Mouse (Mus musculus) testis, postnatal 10 days (tissue): Measurements from ENCODE around the gene Tulp1.
A peak's percentile ranks its signal among the peaks of the same experiment; 100 is the strongest.
"Not testable (repeated sequence)": the region's sequence is repeated elsewhere in the genome, so short reads cannot be mapped to it uniquely, and the experiment has no call there.

Experiments
- DNase-seq: peaks from one replicate; pipeline ENCODE4 v3.0.0; 2021; ENCODE audit warnings: low spot score

Gene Tulp1

GRCm38 (mm10) chr17:28369056-28369455 is 4.0 kb upstream of the Tulp1 start:
- DNase-seq = no peak

- DNase-seq = peak; percentile 90
Observed at GRCm38 (mm10) chr17:28368449-28368848, 3.4 kb upstream of the Tulp1 start.

- DNase-seq = no peak
Observed at GRCm38 (mm10) chr17:28363507-28363906, 1.5 kb downstream of the Tulp1 start.

- DNase-seq = no peak
Observed at GRCm38 (mm10) chr17:28362653-28363292, 2.2 kb downstream of the Tulp1 start.

GRCm38 (mm10) chr17:28361921-28362652 is 2.9 kb downstream of the Tulp1 start:
- DNase-seq = no peak

GRCm38 (mm10) chr17:28360531-28361277 is 4.3 kb downstream of the Tulp1 start:
- DNase-seq = no peak

GRCm38 (mm10) chr17:28358576-28359261 is 6.3 kb downstream of the Tulp1 start:
- not testable (repeated sequence) for DNase-seq

GRCm38 (mm10) chr17:28355871-28356270 is 9.2 kb downstream of the Tulp1 start:
- DNase-seq = no peak

GRCm38 (mm10) chr17:28352018-28352417 is 13.0 kb downstream of the Tulp1 start:
- no peak for DNase-seq

GRCm38 (mm10) chr17:28351353-28351890 is 13.6 kb downstream of the Tulp1 start:
- DNase-seq = no peak

GRCm38 (mm10) chr17:28350466-28351352 is 14.3 kb downstream of the Tulp1 start, which contains the start of gene Tead3:
TSS of gene Tead3 (minus strand) at chr17:28350817.
- peak; percentile 91 for DNase-seq

GRCm38 (mm10) chr17:28349901-28350465 is 15.0 kb downstream of the Tulp1 start:
- peak; percentile 64 for DNase-seq

GRCm38 (mm10) chr17:28349264-28349880 is 15.7 kb downstream of the Tulp1 start:
- no peak for DNase-seq

GRCm38 (mm10) chr17:28348211-28348610 is 16.8 kb downstream of the Tulp1 start:
- no peak for DNase-seq

- DNase-seq = no peak
Observed at GRCm38 (mm10) chr17:28347327-28347726, 17.7 kb downstream of the Tulp1 start.

GRCm38 (mm10) chr17:28345882-28346281 is 19.1 kb downstream of the Tulp1 start:
- peak; percentile 84 for DNase-seq

- DNase-seq = peak; percentile 77
Observed at GRCm38 (mm10) chr17:28345271-28345721, 19.7 kb downstream of the Tulp1 start.

- DNase-seq = no peak
Observed at GRCm38 (mm10) chr17:28344670-28345069, 20.4 kb downstream of the Tulp1 start.

GRCm38 (mm10) chr17:28344050-28344607 is 20.9 kb downstream of the Tulp1 start:
- peak; percentile 78 for DNase-seq

- peak; percentile 91 for DNase-seq
Observed at GRCm38 (mm10) chr17:28341091-28341490, 23.9 kb downstream of the Tulp1 start.
